Mouse (Mus musculus): ENCODE results near the gene Atp1b2. TPM values are rescaled to one million over a fixed set of nuclear protein-coding genes. Genes with fewer than 3 reads are reported as not detected.
A peak's percentile ranks its signal among the peaks of the same experiment; 100 is the strongest.

The Atp1b2 gene
- total RNA-seq, 2 experiments from 2014 or later: 227 to 249 TPM

GRCm38 (mm10) chr11:69609416-69609815, 3.7 kb upstream of the Atp1b2 start:
- no peak for DNase-seq (ENCODE audit: low spot score in 2 of 2)

DNA sequence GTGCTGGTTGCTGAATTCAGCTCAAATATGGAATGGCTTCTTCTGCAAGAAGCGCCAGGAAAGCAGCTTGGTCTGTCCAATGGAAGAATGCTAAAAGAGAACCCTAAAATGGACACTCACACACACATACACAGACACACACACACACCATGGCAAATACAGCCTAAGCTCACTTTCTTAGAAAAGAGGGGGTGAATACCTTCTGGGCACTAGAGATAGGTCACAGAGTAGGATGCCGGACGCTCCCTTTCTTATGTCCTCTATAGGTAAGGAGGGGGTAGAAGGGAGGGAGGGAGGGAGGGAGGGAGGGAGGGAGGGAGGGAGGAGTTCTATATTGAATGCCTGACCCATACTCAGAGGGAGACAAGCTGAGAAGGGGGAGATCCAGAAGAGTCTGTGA, 2.8 kb upstream of the Atp1b2 start:
- DNase-seq (ENCODE audit: low spot score in 2 of 2): no peak

- DNase-seq (ENCODE audit: low spot score in 2 of 2): no peak
Observed at GRCm38 (mm10) chr11:69606832-69607231, 1.1 kb upstream of the Atp1b2 start.

DNA sequence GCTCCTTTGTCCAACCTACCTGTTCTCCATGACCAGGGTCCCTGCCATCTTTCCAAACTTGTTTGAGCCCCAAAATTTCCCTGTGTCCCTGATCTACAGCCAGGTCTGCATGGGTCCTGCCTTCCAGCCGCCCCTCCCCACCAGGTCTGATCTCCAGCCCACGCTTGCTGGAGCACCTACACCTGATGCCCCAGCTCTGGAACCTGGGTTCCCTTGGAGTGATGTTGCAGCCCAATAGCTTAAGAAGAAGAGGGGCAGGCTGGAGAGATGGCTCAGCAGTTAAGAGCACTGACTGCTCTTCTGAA, 701 bp upstream of the Atp1b2 start:
- no peak for DNase-seq (ENCODE audit: low spot score in 2 of 2)

DNA sequence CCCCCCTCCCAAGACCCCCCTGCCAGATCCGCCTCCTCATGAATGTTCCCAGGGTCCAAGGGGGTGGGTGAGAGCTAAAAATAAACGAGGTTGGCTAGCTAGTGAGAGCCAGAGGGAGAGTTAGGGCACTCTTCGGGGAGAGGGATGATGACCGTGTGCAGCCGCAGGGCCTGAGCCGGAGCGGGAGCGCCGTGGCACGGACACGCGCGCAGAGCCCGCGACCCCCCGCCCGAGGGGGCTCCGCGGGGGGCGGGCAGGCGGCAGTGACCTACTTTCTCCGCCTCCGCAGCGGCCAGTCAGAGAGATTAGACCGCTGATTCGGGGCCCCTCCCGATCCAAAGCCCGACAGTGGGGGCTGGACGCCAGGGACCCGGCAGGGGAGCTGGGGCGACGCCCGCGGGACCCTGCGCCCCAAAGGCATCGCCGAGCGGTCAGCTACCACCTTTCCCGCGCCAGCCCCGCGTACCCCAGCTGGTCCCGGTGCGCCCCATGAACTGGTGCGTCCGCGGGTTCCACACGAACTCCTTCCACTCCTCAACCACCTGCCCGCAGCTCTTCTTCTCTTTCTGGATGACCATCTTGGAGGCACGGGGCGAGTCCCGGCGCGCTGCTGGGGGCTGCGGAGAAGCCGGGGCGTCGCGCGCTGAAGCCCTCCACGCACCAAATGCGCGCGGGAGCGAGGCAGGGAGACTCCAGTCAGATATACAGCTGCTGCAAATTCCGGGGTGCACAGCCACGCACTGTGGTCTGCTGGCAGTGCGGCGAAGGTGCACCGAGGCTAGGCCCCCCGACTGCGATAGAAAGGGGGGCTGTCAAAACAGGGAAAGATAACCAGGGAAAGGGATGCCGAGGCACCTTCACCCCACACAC, 712 bp downstream of the Atp1b2 start:
- DNase-seq (ENCODE audit: low spot score in 2 of 2): peak in 1 of 2 experiments; percentile 30

- DNase-seq (ENCODE audit: low spot score in 2 of 2): no peak
Observed at GRCm38 (mm10) chr11:69604347-69604746, 1.4 kb downstream of the Atp1b2 start.

- no peak for DNase-seq (ENCODE audit: low spot score in 2 of 2)
Observed at GRCm38 (mm10) chr11:69603516-69603915, 2.2 kb downstream of the Atp1b2 start.

- no peak for DNase-seq (ENCODE audit: low spot score in 2 of 2)
Observed at GRCm38 (mm10) chr11:69601768-69602167, 4.0 kb downstream of the Atp1b2 start.

DNA sequence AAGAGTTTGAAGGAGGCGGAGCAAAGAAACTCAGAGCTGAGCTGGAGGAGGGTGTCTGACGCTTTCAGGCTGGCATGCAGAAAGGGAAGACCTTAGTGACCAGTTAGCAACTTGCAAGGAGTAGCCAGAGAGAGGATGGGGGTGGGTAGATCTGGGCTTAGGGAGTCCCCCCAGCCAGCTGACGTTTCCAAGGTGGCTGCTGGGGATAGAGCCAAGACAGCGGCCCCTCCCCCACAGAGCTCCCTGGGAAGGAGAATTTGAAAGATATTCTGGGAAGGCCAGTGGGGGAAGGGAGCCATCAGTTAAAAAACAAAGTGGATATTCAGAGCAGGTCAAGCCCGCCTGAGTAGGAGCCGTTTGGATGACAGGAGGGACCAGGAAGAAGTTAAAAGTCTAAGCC, 5.6 kb downstream of the Atp1b2 start:
- DNase-seq (ENCODE audit: low spot score in 2 of 2): peak; percentile 28 to 64

DNA sequence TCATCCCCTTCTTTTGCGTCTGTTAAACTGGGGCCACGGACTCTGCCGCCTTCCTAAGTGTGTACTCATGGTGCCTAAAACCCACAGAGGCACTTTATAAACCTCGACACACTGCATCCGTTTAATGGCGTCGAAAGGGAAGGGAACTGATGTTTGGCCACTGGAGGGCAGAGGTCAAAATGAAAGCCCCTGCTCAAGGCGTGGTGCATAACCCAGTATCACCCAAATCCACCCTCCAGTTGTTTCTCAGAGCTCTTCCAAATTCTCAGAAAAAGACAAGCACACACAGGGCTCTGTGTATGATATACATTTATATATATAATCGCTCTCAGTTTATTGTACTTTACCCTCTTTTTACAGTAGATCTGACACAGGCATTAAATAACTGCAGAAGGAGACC, 6.3 kb downstream of the Atp1b2 start:
- DNase-seq (ENCODE audit: low spot score in 2 of 2): no peak

DNA sequence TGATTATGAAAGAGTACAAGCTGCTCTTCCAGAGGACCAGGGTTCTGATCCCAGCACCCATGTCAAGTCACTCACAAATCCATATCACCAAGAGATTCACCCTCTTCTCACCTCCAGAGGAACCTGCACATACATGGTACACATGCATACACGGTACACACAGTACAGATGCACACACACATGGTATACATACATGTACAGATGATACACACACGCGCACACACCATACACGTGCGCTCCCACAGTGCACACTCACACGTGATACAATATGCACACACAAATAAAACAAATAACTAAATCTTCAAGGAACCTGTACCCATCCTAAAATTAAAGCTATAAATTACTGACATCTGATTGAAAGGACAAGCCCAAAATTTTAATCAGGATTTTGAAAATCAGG, 10.9 kb downstream of the Atp1b2 start:
- DNase-seq (ENCODE audit: low spot score in 2 of 2): no peak

DNA sequence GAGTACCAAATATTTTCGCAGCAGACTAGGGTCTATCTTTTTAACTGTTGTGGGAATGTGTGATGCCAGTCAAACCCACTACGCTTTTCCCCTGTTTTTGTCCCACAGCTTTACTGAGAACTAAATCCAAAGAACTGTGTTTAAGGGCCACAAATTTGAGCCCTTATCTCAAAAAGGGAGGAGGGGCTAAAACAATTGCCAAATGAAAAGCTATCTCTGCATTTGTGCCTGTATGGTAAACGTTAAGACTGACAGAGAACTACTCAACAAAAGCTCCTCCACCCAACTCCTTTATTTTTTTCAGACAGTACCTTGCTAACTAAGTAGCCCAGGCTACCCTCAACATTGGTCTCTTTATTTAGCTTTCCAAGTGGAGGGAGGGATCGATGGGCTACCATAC, 12.9 kb downstream of the Atp1b2 start:
- no peak for DNase-seq (ENCODE audit: low spot score in 2 of 2)

DNA sequence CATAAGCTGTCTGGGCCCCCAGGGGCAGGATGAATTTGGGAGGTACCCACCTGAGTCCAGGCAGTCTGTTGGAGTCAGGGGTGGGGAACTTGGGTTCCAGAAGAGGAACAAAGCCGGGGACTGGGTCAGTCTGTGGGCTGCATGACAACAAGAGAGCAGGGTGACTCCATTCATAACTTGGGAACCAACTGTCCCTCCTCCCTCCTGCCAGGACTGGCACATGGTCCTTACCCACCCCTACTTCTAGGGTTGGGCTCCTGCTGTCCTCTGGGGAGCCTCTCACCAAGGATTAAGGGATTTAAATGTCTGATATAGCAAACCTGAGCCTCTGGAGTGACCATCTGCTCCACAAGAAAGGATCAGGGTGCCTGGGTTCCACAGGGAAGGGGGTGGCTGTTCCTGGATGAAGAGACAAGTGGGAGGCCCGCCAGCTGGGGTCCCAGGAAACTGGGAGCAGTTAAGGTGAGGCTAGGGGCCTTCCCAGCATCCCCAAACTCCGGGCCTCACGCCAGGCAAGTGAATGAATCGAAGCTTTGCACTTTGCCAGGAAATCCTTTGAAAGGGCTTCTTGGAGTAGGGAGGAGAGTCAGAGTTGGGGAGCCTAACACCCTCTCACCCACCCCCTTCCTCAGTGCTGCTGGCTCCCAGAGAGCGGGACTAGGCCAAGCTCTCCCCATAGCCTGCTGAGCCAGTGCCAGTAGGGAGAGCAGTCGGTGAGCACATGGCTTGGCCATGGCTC, 13.7 kb downstream of the Atp1b2 start:
- DNase-seq (ENCODE audit: low spot score in 2 of 2): no peak

DNA sequence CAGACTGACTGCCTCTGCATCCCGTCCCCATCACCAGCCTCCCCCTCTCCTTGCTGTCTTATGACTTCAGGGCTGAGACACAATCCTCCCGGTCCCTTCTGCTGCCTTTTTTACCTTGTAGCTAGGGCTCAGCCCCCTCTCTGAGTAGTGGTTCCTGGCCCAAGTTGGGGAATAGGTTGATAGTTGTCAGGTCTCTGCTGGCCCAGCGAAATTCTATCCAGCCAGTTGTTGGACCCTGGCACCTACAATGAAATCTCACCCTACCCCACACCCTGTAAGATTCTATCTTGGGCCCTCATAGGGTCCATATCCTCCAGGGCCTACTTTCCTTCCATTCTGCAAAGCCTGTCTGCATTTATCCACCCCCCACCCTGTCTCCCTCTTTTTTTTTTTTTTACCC, 14.3 kb downstream of the Atp1b2 start:
- DNase-seq (ENCODE audit: low spot score in 2 of 2): no peak

DNA sequence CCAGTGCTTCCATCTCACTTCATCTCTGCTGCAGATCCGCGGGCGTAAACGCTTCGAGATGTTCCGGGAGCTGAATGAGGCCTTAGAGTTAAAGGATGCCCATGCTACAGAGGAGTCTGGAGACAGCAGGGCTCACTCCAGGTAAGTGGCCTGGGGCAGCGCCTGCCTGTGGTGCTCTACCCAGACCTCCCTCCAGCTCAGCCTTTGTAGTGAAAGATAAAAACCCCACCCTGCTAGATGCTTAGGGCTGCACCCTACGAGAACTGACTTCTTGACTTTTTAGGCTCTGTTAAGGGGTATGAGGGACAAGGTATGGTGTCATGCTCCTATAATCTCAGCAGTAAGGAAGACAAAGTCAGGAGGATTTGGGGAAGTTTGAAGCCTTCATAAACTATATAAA, 15.1 kb downstream of the Atp1b2 start:
- no peak for DNase-seq (ENCODE audit: low spot score in 2 of 2)

DNA sequence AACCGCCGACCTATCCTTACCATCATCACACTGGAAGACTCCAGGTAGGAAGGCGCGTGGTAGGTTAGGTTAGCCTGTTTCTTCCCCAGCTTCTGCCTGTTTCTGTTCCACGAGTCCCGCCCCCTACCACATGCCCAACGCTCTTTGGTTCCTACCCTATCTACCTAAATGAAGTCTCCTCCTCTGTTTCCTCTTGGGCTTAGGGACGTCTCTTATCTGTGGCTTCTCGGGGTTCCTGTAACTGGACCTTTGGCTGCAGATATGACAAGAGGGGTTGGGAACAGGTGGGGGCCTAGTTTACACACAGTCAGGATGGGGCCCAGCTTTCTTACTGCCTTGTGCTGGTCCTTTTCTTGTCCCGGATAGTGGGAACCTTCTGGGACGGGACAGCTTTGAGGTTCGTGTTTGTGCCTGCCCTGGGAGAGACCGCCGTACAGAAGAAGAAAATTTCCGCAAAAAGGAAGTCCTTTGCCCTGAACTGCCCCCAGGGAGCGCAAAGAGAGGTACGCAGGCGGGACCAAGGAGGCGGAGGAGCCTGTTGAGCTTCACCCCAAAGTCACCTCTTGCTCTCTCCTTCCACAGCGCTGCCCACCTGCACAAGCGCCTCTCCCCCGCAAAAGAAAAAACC, 16.4 kb downstream of the Atp1b2 start:
- DNase-seq (ENCODE audit: low spot score in 2 of 2): no peak

DNA sequence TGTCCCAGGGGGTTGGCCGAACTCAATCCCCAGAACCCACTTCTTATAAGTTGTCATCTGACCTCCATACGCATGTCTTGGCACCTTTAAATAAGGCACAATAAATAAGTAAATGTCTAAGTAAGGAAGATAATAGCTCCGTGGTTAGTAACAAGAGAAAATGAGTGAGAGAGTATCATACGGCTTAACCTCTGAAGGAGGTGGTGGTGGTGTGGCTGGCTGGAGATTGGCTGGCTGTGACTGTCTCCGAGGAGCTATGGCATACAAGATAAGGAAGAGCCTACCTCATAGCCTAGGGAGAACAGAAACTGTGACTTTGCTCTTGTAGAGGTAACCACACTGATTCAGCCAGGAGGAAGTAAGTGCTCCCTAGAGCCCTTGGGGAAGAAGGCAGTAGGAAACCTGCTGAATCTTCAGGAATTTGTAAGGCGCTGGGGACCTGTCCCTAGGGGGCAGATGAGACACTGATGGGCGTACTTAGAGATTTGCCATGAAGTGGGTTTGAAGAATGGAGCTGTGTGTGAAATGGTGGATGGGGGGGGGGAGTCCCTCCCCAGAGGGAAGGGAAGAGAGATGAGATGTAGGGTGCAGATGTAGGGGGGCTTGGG, 19.9 kb downstream of the Atp1b2 start:
- DNase-seq (ENCODE audit: low spot score in 2 of 2): no peak

- DNase-seq (ENCODE audit: low spot score in 2 of 2): no peak
Observed at GRCm38 (mm10) chr11:69584937-69585336, 20.8 kb downstream of the Atp1b2 start.

DNA sequence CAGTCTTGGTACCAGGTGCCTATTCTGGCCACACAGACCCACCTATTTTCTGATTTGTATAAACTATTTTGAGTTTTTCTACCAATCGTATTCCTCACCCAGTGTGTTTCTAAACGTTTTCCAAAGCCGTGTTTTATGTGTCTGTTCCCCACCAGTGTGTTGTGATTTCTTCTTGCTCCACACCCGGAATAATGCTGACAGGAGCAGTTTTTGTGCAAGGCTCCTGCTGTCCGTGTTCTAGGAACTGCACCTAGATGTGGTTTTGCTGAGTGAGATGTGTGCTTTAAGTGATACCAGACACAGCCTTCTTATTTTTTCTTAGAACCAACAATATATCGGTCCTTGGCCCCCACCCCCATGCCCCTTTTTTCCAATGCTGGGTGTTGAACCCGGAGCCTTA, 21.7 kb downstream of the Atp1b2 start:
- DNase-seq (ENCODE audit: low spot score in 2 of 2): no peak

- DNase-seq (ENCODE audit: low spot score in 2 of 2): no peak
Observed at GRCm38 (mm10) chr11:69582230-69582805, 23.4 kb downstream of the Atp1b2 start.

- no peak for DNase-seq (ENCODE audit: low spot score in 2 of 2)
Observed at GRCm38 (mm10) chr11:69581814-69582213, 23.9 kb downstream of the Atp1b2 start.
